Mouse (Mus musculus): ENCODE data around the gene Pkm. TPM values are rescaled to one million over a fixed set of nuclear protein-coding genes. Genes with fewer than 3 reads are reported as not detected.

Pkm gene
- polyA plus RNA-seq, 1 experiment = 669 TPM

GRCm38 (mm10) chr9:59723791-59724442 lies 67.7 kb downstream of the Pkm start:
- Histone ChIP-seq H3K27me3 (replicated peaks; ENCODE audit: control insufficient read depth, insufficient read depth, low read length) (no peaks in the 10 kb centered on the region), H3K4me1 (ENCODE audit: control insufficient read depth, insufficient read depth, low read length) (peaks cover 38% of the 10 kb centered on the region), H3K4me3 (ENCODE audit: insufficient read depth, low read depth, low read length) (no peak overlapping the region), H3K36me3 (ENCODE audit: control insufficient read depth, insufficient read depth, low read length) (no peaks in the 10 kb centered on the region), H3K27ac (ENCODE audit: insufficient read depth, low read depth, low read length) (peak overlapping the region; percentile 95)
- TF ChIP-seq POLR2A (IDR thresholded peaks at IDR 0.05; ENCODE audit: low read depth, low read length) = no peak
- no peak for TF ChIP-seq CTCF (conservative IDR thresholded peaks at IDR 0.05; ENCODE audit: insufficient read depth, insufficient read length, low read depth, low read length)
- 33% methylated on average over 8 of the region's 8 CpGs for WGBS
- peak; percentile 93 for DNase-seq

GRCm38 (mm10) chr9:59725515-59725914 lies 69.3 kb downstream of the Pkm start:
- Histone ChIP-seq H3K27ac (ENCODE audit: insufficient read depth, low read depth, low read length) (peak overlapping the region; percentile 47), H3K36me3 (ENCODE audit: control insufficient read depth, insufficient read depth, low read length) (no peaks in the 10 kb centered on the region), H3K27me3 (replicated peaks; ENCODE audit: control insufficient read depth, insufficient read depth, low read length) (no peaks in the 10 kb centered on the region), H3K4me1 (ENCODE audit: control insufficient read depth, insufficient read depth, low read length) (peaks cover 38% of the 10 kb centered on the region), H3K4me3 (ENCODE audit: insufficient read depth, low read depth, low read length) (no peak overlapping the region)
- 70% methylated on average over 10 of the region's 10 CpGs for WGBS
- TF ChIP-seq CTCF (conservative IDR thresholded peaks at IDR 0.05; ENCODE audit: insufficient read depth, insufficient read length, low read depth, low read length) = no peak
- no peak for TF ChIP-seq POLR2A (IDR thresholded peaks at IDR 0.05; ENCODE audit: low read depth, low read length)
- no peak for DNase-seq

GRCm38 (mm10) chr9:59727569-59728286 lies 71.6 kb downstream of the Pkm start:
- no peak for TF ChIP-seq POLR2A (IDR thresholded peaks at IDR 0.05; ENCODE audit: low read depth, low read length)
- TF ChIP-seq CTCF (conservative IDR thresholded peaks at IDR 0.05; ENCODE audit: insufficient read depth, insufficient read length, low read depth, low read length) = no peak
- DNase-seq = peak; percentile 85
- Histone ChIP-seq H3K36me3 (ENCODE audit: control insufficient read depth, insufficient read depth, low read length) (no peaks in the 10 kb centered on the region), H3K27ac (ENCODE audit: insufficient read depth, low read depth, low read length) (peak overlapping the region; percentile 92), H3K4me3 (ENCODE audit: insufficient read depth, low read depth, low read length) (no peak overlapping the region), H3K4me1 (ENCODE audit: control insufficient read depth, insufficient read depth, low read length) (peaks cover 40% of the 10 kb centered on the region), H3K27me3 (replicated peaks; ENCODE audit: control insufficient read depth, insufficient read depth, low read length) (no peaks in the 10 kb centered on the region)
- WGBS = 29% methylated on average over 11 of the region's 11 CpGs

Other genes starting within 250 kb of the Pkm start
- gene Arih1, start 169.8 kb upstream of the Pkm start, polyA plus RNA-seq (2012; rRNA removed) = 14.3 and 16.9 TPM in 2 replicates
- gene Hexa, start 116.8 kb upstream of the Pkm start, polyA plus RNA-seq (2012; rRNA removed) = 76.1 and 77.7 TPM in 2 replicates
- 0.14 TPM in 1 of 2 replicates, not detected in the other for gene Tmem202, start 116.5 kb upstream of the Pkm start, polyA plus RNA-seq (2012; rRNA removed)
- 0.18 and 0.30 TPM in 2 replicates for gene Celf6, start 78.5 kb upstream of the Pkm start, polyA plus RNA-seq (2012; rRNA removed)
- gene Parp6, start 39.1 kb upstream of the Pkm start, polyA plus RNA-seq (2012; rRNA removed) = 15.3 and 19.1 TPM in 2 replicates
- gene Gramd2, start 23.8 kb downstream of the Pkm start, polyA plus RNA-seq (2012; rRNA removed) = 0.31 and 0.53 TPM in 2 replicates
- gene Senp8, start 94.3 kb downstream of the Pkm start, polyA plus RNA-seq (2012; rRNA removed) = 5.8 and 7.5 TPM in 2 replicates
- 4.6 and 4.7 TPM in 2 replicates for gene Myo9a, start 94.5 kb downstream of the Pkm start, polyA plus RNA-seq (2012; rRNA removed)